Mouse (Mus musculus) neural tube, embryonic 11.5 days (tissue): Measurements from ENCODE around the gene Ppig. TPM values are rescaled to one million over a fixed set of nuclear protein-coding genes. Genes with fewer than 3 reads are reported as not detected.
"Not testable (repeated sequence)": the region's sequence is repeated elsewhere in the genome, so short reads cannot be mapped to it uniquely, and the experiment has no call there.

ENCODE experiments used
- ATAC-seq: fragments of 200-750 bp; cut with Nextera tagmentation; 2 replicates; pipeline ENCODE4 v1.8.0; 2017; ENCODE audit warnings: moderate number of reproducible peaks, mild to moderate bottlenecking, moderate TSS enrichment, moderate library complexity; ENCODE audit not compliant: insufficient read depth, low FRiP score, low TSS enrichment
- DNase-seq: peaks from one replicate; pipeline ENCODE4 v3.0.0-alpha.2; 2015; ENCODE audit warnings: low spot score
- H3K27ac ChIP-seq: fragments of 300-500 bp; sonication (generic); 2 replicates; pipeline ENCODE4 v1.5.1; 2014; ENCODE audit warnings: low read depth, mild to moderate bottlenecking, low read length
- H3K27me3 ChIP-seq: fragments of 300-500 bp; sonication (generic); 2 replicates; pipeline ENCODE4 v1.6.1; 2014; ENCODE audit warnings: mild to moderate bottlenecking, low read length, mixed read lengths; ENCODE audit not compliant: control insufficient read depth, insufficient read depth
- H3K36me3 ChIP-seq: fragments of 300-500 bp; sonication (generic); 2 replicates; pipeline ENCODE4 v1.6.1; 2014; ENCODE audit warnings: mild to moderate bottlenecking, low read length, moderate library complexity, mixed read lengths; ENCODE audit not compliant: control insufficient read depth, insufficient read depth
- H3K4me1 ChIP-seq: fragments of 300-500 bp; sonication (generic); 2 replicates; pipeline ENCODE4 v1.6.1; 2014; ENCODE audit warnings: low read length, mixed read lengths; ENCODE audit not compliant: control insufficient read depth, insufficient read depth
- H3K4me2 ChIP-seq: fragments of 300-500 bp; sonication (generic); 2 replicates; pipeline ENCODE4 v1.6.1; 2014; ENCODE audit warnings: low read depth, mild to moderate bottlenecking, moderate library complexity
- H3K4me3 ChIP-seq: fragments of 300-500 bp; sonication (generic); 2 replicates; pipeline ENCODE4 v1.5.1; 2014; ENCODE audit warnings: low read depth, low read length
- H3K9ac ChIP-seq: fragments of 300-500 bp; sonication (generic); 2 replicates; pipeline ENCODE4 v1.6.1; 2014; ENCODE audit warnings: mild to moderate bottlenecking, low read length
- H3K9me3 ChIP-seq: fragments of 300-500 bp; sonication (generic); 2 replicates; pipeline ENCODE4 v1.6.1; 2016; ENCODE audit warnings: low read length; ENCODE audit not compliant: control insufficient read depth
- WGBS: fragments of 180-500 bp; shearing (Covaris S2); extraction: QIAGEN DNeasy Blood & Tissue Kit; methylation state at CpG from one replicate; pipeline ENCODE4 v1.1.7; 2014; 5-methylcytosine and 5-hydroxymethylcytosine counted together
- polyA plus RNA-seq: library from polyadenylated mRNA; unstranded; fragments of >200 nt; fragmentation: Nextera tagmentation; extraction: Ambion mirVana; gene quantifications from 2 replicates; pipeline ENCODE4 v1.2.1, GENCODE M21; 2014

Gene Ppig
- polyA plus RNA-seq = 105 and 115 TPM in 2 replicates

GRCm38 (mm10) chr2:69722273-69722649 is at the start of gene Ppig:
Gene Ppig (plus strand): TSS chr2:69722545.
- DNase-seq (no peak), ATAC-seq (peak; percentile 22)

GRCm38 (mm10) chr2:69673723-69674122 is 48.6 kb upstream of the Ppig start:
- Histone ChIP-seq H3K27me3 (no peaks in the 10 kb centered on the region), H3K4me2 (no peak overlapping the region), H3K4me1 (no peaks in the 10 kb centered on the region), H3K36me3 (no peaks in the 10 kb centered on the region), H3K4me3 (no peak overlapping the region), H3K27ac (no peak overlapping the region), H3K9me3 (no peaks in the 10 kb centered on the region), H3K9ac (no peak overlapping the region)
- ATAC-seq = no peak
- 69% methylated on average over 5 of the region's 5 CpGs for WGBS
- DNase-seq = no peak

More at GRCm38 (mm10) chr2:69722273-69722649, at the start of gene Ppig:
- Histone ChIP-seq H3K4me1 (0 out of 2 replicates have a peak, but pooled peaks cover 3% of the 10 kb centered on the region), H3K9me3 (no peaks in the 10 kb centered on the region), H3K36me3 (no peaks in the 10 kb centered on the region), H3K9ac (peak within 1 kb of the TSS; percentile 86), H3K27me3 (no peaks in the 10 kb centered on the region), H3K4me3 (peak within 1 kb of the TSS; percentile 98), H3K4me2 (peak within 1 kb of the TSS; percentile 59), H3K27ac (peak within 1 kb of the TSS; percentile 62)
- 5% methylated on average over 12 of the region's 12 CpGs for WGBS

GRCm38 (mm10) chr2:69675266-69675665 is 47.1 kb upstream of the Ppig start:
- Histone ChIP-seq H3K27ac (no peak overlapping the region), H3K4me3 (no peak overlapping the region), H3K4me1 (no peaks in the 10 kb centered on the region), H3K9me3 (no peaks in the 10 kb centered on the region), H3K9ac (no peak overlapping the region), H3K4me2 (no peak overlapping the region), H3K27me3 (no peaks in the 10 kb centered on the region), H3K36me3 (no peaks in the 10 kb centered on the region)
- WGBS = 85% methylated on average over 9 of the region's 9 CpGs
- ATAC-seq (no peak), DNase-seq (no peak)

DNA sequence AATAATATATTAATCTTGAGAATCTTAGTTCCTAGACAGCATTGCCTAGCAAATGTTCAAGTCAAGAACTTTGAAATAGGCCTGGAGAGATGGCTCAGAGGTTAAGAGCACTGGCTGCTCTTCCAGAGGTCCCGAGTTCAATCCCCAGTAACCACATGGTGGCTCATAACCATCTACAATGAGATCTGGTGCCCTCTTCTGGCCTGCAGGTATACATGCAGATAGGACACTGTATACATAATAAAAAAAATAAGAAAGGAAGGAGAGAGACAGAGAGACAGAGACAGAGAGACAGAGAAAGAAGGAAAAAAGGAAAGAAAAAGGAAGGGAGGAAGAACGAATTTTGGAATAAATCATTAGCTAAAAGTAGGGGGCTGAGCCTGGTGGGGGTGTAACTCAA is 45.6 kb upstream of the Ppig start:
- WGBS = 60% methylated on average over 2 of the region's 2 CpGs
- ATAC-seq (no peak), DNase-seq (no peak)
- H3K9ac ChIP-seq = no peak overlapping the region
- no peaks in the 10 kb centered on the region for H3K4me1 ChIP-seq
- no peak overlapping the region for H3K27ac ChIP-seq
- no peaks in the 10 kb centered on the region for H3K27me3 ChIP-seq
- no peaks in the 10 kb centered on the region for H3K9me3 ChIP-seq
- H3K4me3 ChIP-seq = no peak overlapping the region
- no peak overlapping the region for H3K4me2 ChIP-seq
- H3K36me3 ChIP-seq = no peaks in the 10 kb centered on the region

DNA sequence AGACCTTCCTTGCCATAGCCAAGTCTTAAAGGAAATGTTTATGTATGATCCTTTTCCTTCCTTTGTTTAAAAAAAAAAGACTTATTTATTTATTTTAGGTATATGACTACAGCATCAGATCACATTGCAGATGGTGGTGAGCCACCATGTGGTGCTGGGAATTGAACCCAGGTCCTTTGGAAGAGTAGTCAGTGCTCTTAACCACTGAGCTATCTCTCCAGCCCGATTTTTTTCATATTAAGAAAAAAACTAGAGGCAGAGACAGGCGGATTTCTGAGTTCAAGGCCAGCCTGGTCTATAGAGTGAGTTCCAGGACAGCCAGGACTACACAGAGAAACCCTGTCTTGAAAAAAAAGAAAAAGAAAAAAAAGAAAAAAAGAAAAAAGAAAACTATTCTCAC is 45.1 kb upstream of the Ppig start:
- 93% methylated on average over 2 of the region's 2 CpGs for WGBS
- not testable (repeated sequence) for H3K36me3 ChIP-seq, H3K27me3 ChIP-seq, ATAC-seq, H3K4me2 ChIP-seq, H3K4me3 ChIP-seq, H3K9me3 ChIP-seq, DNase-seq, H3K9ac ChIP-seq, H3K27ac ChIP-seq, H3K4me1 ChIP-seq

DNA sequence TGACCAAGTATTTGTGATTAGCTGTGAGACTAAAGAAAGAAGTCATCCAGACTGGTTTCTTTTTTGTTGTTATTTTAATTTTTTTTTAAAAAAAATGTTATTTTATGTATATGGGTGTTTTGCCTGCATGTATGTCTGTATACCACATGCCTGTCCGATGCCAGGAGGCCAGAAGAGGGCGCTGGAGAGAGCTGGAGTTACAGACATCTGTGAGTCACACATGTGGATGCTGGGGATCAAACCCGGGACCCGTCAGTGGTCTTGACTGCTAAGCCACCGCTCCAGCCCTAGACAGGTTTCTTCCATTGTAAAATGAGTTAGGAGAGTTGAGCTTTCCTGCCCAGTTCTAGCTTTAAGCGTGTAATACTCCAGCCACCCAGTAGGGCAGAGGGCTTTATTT is 42.4 kb upstream of the Ppig start:
- ATAC-seq (no peak), DNase-seq (no peak)
- WGBS = 62% methylated on average over 6 of the region's 6 CpGs
- Histone ChIP-seq H3K4me3 (no peak overlapping the region), H3K27me3 (no peaks in the 10 kb centered on the region), H3K9me3 (no peaks in the 10 kb centered on the region), H3K4me2 (no peak overlapping the region), H3K36me3 (no peaks in the 10 kb centered on the region), H3K27ac (no peak overlapping the region), H3K4me1 (no peaks in the 10 kb centered on the region), H3K9ac (no peak overlapping the region)

GRCm38 (mm10) chr2:69681931-69682330 is 40.4 kb upstream of the Ppig start:
- Histone ChIP-seq H3K27ac (no peak overlapping the region), H3K9ac (no peak overlapping the region), H3K36me3 (no peaks in the 10 kb centered on the region), H3K9me3 (no peaks in the 10 kb centered on the region), H3K4me2 (no peak overlapping the region), H3K27me3 (no peaks in the 10 kb centered on the region), H3K4me1 (no peaks in the 10 kb centered on the region), H3K4me3 (no peak overlapping the region)
- DNase-seq (no peak), ATAC-seq (no peak)
- 93% methylated on average over 4 of the region's 4 CpGs for WGBS

GRCm38 (mm10) chr2:69683036-69683805 is 39.1 kb upstream of the Ppig start:
- H3K27ac ChIP-seq = peak overlapping the region; percentile 30; the same call in 1 of the 2 replicates
- 40% methylated on average over 13 of the region's 13 CpGs for WGBS
- peak; percentile 86 for ATAC-seq
- peak; percentile 51 for DNase-seq
- H3K4me3 ChIP-seq = no peak overlapping the region
- no peaks in the 10 kb centered on the region for H3K9me3 ChIP-seq
- no peaks in the 10 kb centered on the region for H3K36me3 ChIP-seq
- H3K27me3 ChIP-seq = no peaks in the 10 kb centered on the region
- no peaks in the 10 kb centered on the region for H3K4me1 ChIP-seq
- H3K4me2 ChIP-seq = no peak overlapping the region
- no peak overlapping the region for H3K9ac ChIP-seq

DNA sequence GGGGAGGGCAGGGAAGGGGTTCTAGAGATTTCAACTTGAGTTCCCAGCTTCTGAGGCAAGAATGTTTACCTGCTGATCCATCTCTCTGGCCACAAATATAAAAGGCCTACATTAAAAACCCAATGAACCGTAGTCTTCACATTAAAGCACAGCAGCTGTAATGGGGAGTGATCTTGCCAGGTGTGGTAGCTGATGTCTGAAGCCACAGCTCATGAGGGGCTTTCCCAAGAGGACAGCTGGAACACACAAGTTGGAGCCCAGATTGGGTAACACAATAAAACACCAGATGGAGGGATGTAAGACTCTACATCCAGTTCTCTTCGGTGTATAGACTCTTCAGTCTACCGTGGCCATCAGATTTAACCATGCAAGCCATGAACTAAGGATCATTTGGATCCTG is 37.9 kb upstream of the Ppig start:
- Histone ChIP-seq H3K4me1 (no peaks in the 10 kb centered on the region), H3K9ac (no peak overlapping the region), H3K27ac (no peak overlapping the region), H3K4me2 (no peak overlapping the region), H3K27me3 (no peaks in the 10 kb centered on the region), H3K9me3 (no peaks in the 10 kb centered on the region), H3K4me3 (no peak overlapping the region), H3K36me3 (no peaks in the 10 kb centered on the region; the same call in 1 of the 2 replicates)
- 87% methylated on average over 3 of the region's 3 CpGs for WGBS
- no peak for ATAC-seq
- no peak for DNase-seq
